16 mouse cellular contexts compared by ENCODE assay signal in genomic region chr15:54050711-54051110, GRCm38 (mm10).
"Had no signal": no experiment of that assay in that cellular context is flagged by ENCODE, and none has a peak within 500 bp of the region (broad histone marks: within the 10 kb centered on the region; RNA-seq: fewer than 3 reads in every experiment).

No protein-coding gene starts in this region.

- DNase-seq: heart, postnatal 10 days; heart, postnatal 14 days; heart, postnatal 36 days; heart, postnatal 4 days; kidney, adult 11 months; kidney, adult 18-20 months; kidney, adult 2 months; kidney, adult 8-10 months; kidney, adult 9 months; kidney, postnatal 10 days; kidney, postnatal 14 days; kidney, postnatal 25 days; kidney, postnatal 36 days; kidney, postnatal 4 days; layer of hippocampus, adult 9-11 months; layer of hippocampus, postnatal 36 days had no signal
